Mouse (Mus musculus): ENCODE results near the gene Smbd1. TPM values are rescaled to one million over a fixed set of nuclear protein-coding genes. Genes with fewer than 3 reads are reported as not detected.

The Smbd1 gene
- not detected in 2 replicates for polyA plus RNA-seq (2011; ENCODE audit: insufficient read depth, insufficient read length, low read depth, missing spikeins)

DNA sequence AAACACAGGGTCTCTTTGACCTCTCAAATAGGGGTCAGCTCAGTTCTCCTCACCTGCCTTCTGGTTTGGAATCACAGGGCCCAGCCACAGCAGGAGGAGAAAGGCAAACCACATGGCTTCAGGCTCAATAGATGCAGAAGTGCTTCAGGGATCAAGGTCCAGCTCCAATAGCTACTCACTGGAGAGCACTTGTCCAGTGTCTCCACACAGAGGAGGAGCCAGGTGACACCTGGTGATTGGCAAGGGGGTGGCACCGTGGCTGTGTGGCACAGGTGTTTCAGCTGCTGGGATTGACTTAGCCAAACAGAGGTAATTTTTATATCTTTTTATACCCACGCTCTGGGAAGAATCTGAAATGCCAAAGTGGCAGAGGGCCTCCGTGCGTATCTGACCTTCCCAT is at the start of gene Smbd1:
TSS of gene Smbd1 (minus strand) at position 157 of the 400 bp plus-strand sequence.
- Histone ChIP-seq H3K27ac (ENCODE audit: insufficient read depth, low read length) (no peak within 1 kb of the TSS), H3K27me3 (ENCODE audit: control insufficient read depth, insufficient read depth, low read length, poor library complexity, severe bottlenecking) (no peaks in the 10 kb centered on the region), H3K4me1 (ENCODE audit: control insufficient read depth, insufficient read depth, low read length) (peaks cover 8% of the 10 kb centered on the region), H3K9ac (ENCODE audit: low read depth, poor library complexity, severe bottlenecking) (no peak within 1 kb of the TSS), H3K9me3 (replicated peaks; ENCODE audit: control insufficient read depth, insufficient read depth, low read length, poor library complexity, severe bottlenecking) (no peaks in the 10 kb centered on the region), H3K36me3 (ENCODE audit: control insufficient read depth, insufficient read depth, low read length, poor library complexity, severe bottlenecking) (no peaks in the 10 kb centered on the region), H3K4me3 (ENCODE audit: low read depth, low read length) (no peak within 1 kb of the TSS)
- TF ChIP-seq CTCF (IDR thresholded peaks at IDR 0.05; ENCODE audit: low read depth, low read length) = no peak
- TF ChIP-seq POLR2A (IDR thresholded peaks at IDR 0.05; ENCODE audit: insufficient read depth, low read length) = no peak
- TF ChIP-seq EP300 (IDR thresholded peaks at IDR 0.05; ENCODE audit: insufficient read depth, low read depth, low read length) = no peak

GRCm38 (mm10) chr16:32858771-32859636 is 48.7 kb upstream of the Smbd1 start:
- TF ChIP-seq CTCF (IDR thresholded peaks at IDR 0.05; ENCODE audit: low read depth, low read length) = no peak
- TF ChIP-seq EP300 (IDR thresholded peaks at IDR 0.05; ENCODE audit: insufficient read depth, low read depth, low read length) = no peak
- no peak for TF ChIP-seq POLR2A (IDR thresholded peaks at IDR 0.05; ENCODE audit: insufficient read depth, low read length)
- Histone ChIP-seq H3K4me1 (ENCODE audit: control insufficient read depth, insufficient read depth, low read length) (no peaks in the 10 kb centered on the region), H3K27me3 (ENCODE audit: control insufficient read depth, insufficient read depth, low read length, poor library complexity, severe bottlenecking) (no peaks in the 10 kb centered on the region), H3K4me3 (ENCODE audit: low read depth, low read length) (no peak overlapping the region), H3K27ac (ENCODE audit: insufficient read depth, low read length) (peak overlapping the region; percentile 29), H3K9ac (ENCODE audit: low read depth, poor library complexity, severe bottlenecking) (no peak overlapping the region), H3K9me3 (replicated peaks; ENCODE audit: control insufficient read depth, insufficient read depth, low read length, poor library complexity, severe bottlenecking) (no peaks in the 10 kb centered on the region), H3K36me3 (ENCODE audit: control insufficient read depth, insufficient read depth, low read length, poor library complexity, severe bottlenecking) (no peaks in the 10 kb centered on the region)

- Histone ChIP-seq H3K4me3 (ENCODE audit: low read depth, low read length) (no peak overlapping the region), H3K27me3 (ENCODE audit: control insufficient read depth, insufficient read depth, low read length, poor library complexity, severe bottlenecking) (no peaks in the 10 kb centered on the region), H3K36me3 (ENCODE audit: control insufficient read depth, insufficient read depth, low read length, poor library complexity, severe bottlenecking) (no peaks in the 10 kb centered on the region), H3K27ac (ENCODE audit: insufficient read depth, low read length) (peak overlapping the region; percentile 29), H3K9ac (ENCODE audit: low read depth, poor library complexity, severe bottlenecking) (no peak overlapping the region), H3K4me1 (ENCODE audit: control insufficient read depth, insufficient read depth, low read length) (no peaks in the 10 kb centered on the region), H3K9me3 (replicated peaks; ENCODE audit: control insufficient read depth, insufficient read depth, low read length, poor library complexity, severe bottlenecking) (no peaks in the 10 kb centered on the region)
- TF ChIP-seq EP300 (IDR thresholded peaks at IDR 0.05; ENCODE audit: insufficient read depth, low read depth, low read length) (no peak), CTCF (IDR thresholded peaks at IDR 0.05; ENCODE audit: low read depth, low read length) (no peak), POLR2A (IDR thresholded peaks at IDR 0.05; ENCODE audit: insufficient read depth, low read length) (no peak)
These were observed 48.1 kb upstream of the Smbd1 start for GRCm38 (mm10) chr16:32858356-32858755.

DNA sequence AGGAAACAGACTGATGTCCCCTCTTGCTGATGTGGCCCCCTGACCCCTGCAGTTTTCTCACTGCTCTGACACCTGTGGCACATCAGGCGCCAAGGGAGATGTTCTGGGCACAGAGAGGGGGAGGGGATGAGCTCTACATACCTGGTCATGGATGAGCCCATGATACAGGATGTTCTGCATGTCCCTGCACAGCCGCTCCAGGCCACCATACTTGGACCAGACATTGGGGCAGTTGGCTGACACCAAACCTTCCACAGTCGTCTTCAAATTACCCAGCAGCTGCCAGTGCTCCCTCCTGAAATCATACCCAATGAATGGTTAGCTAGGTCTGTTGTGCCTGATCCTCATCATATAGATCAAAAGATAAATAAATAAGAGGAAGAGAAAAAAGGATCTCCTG is 46.5 kb upstream of the Smbd1 start:
- no peaks in the 10 kb centered on the region for H3K9me3 ChIP-seq (replicated peaks; ENCODE audit: control insufficient read depth, insufficient read depth, low read length, poor library complexity, severe bottlenecking)
- no peak overlapping the region for H3K4me3 ChIP-seq (ENCODE audit: low read depth, low read length)
- H3K27ac ChIP-seq (ENCODE audit: insufficient read depth, low read length) = no peak overlapping the region
- H3K4me1 ChIP-seq (ENCODE audit: control insufficient read depth, insufficient read depth, low read length) = no peaks in the 10 kb centered on the region
- H3K36me3 ChIP-seq (ENCODE audit: control insufficient read depth, insufficient read depth, low read length, poor library complexity, severe bottlenecking) = no peaks in the 10 kb centered on the region
- no peaks in the 10 kb centered on the region for H3K27me3 ChIP-seq (ENCODE audit: control insufficient read depth, insufficient read depth, low read length, poor library complexity, severe bottlenecking)
- TF ChIP-seq EP300 (IDR thresholded peaks at IDR 0.05; ENCODE audit: insufficient read depth, low read depth, low read length) = no peak
- no peak for TF ChIP-seq CTCF (IDR thresholded peaks at IDR 0.05; ENCODE audit: low read depth, low read length)
- TF ChIP-seq POLR2A (IDR thresholded peaks at IDR 0.05; ENCODE audit: insufficient read depth, low read length) = no peak
- no peak overlapping the region for H3K9ac ChIP-seq (ENCODE audit: low read depth, poor library complexity, severe bottlenecking)

DNA sequence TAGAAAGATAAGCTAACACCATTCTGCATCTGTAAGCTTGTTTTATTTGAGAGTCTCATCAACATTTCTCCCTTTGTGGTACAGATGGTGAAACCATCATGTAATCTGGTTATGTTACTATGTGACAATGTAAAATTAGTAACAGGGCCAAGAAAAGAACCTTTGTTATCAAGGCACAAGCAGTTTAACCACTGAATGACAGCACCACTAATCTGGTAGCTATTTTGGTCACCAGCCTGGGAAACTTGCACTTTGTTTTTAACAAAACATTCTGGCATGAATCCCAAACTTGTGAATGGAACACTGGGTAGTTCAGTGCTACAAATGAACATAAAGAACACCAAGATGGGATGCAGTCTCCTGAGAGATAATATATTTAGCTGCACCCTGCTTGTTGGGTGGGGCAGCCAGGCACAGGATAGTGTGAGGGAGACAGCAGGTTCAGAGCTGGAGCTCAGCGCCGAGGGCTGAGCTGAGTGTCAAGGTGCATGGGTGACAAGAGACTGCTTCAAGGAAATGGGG is 43.8 kb upstream of the Smbd1 start:
- Histone ChIP-seq H3K9me3 (replicated peaks; ENCODE audit: control insufficient read depth, insufficient read depth, low read length, poor library complexity, severe bottlenecking) (no peaks in the 10 kb centered on the region), H3K4me3 (ENCODE audit: low read depth, low read length) (no peak overlapping the region), H3K36me3 (ENCODE audit: control insufficient read depth, insufficient read depth, low read length, poor library complexity, severe bottlenecking) (peaks cover under 1% of the 10 kb centered on the region; the same call in 1 of the 2 replicates), H3K27ac (ENCODE audit: insufficient read depth, low read length) (no peak overlapping the region), H3K27me3 (ENCODE audit: control insufficient read depth, insufficient read depth, low read length, poor library complexity, severe bottlenecking) (no peaks in the 10 kb centered on the region), H3K9ac (ENCODE audit: low read depth, poor library complexity, severe bottlenecking) (no peak overlapping the region), H3K4me1 (ENCODE audit: control insufficient read depth, insufficient read depth, low read length) (no peaks in the 10 kb centered on the region)
- TF ChIP-seq CTCF (IDR thresholded peaks at IDR 0.05; ENCODE audit: low read depth, low read length) (no peak), EP300 (IDR thresholded peaks at IDR 0.05; ENCODE audit: insufficient read depth, low read depth, low read length) (no peak), POLR2A (IDR thresholded peaks at IDR 0.05; ENCODE audit: insufficient read depth, low read length) (no peak)

Measured in ES-Bruce4 (cell line).